Mouse (Mus musculus): ENCODE measurements around the gene Neurl1a. TPM values are rescaled to one million over a fixed set of nuclear protein-coding genes. Genes with fewer than 3 reads are reported as not detected.

The Neurl1a gene
- polyA plus RNA-seq, 1 experiment from 2014 or later = 1.3 TPM

GRCm38 (mm10) chr19:47259581-47259980 lies 81.0 kb downstream of the Neurl1a start:
- H3K9ac ChIP-seq (ENCODE audit: low read length) = no peak overlapping the region
- no peak overlapping the region for H3K27ac ChIP-seq (replicated peaks in 1 of 2; ENCODE audit: control insufficient read depth in 1 of 2, insufficient read depth in 1 of 2, low read depth in 2 of 2, low read length in 2 of 2)
- H3K9me3 ChIP-seq (ENCODE audit: control insufficient read depth, low read length) = no peaks in the 10 kb centered on the region
- WGBS = 7% methylated on average over 5 of the region's 5 CpGs
- no peaks in the 10 kb centered on the region for H3K4me1 ChIP-seq (ENCODE audit: control insufficient read depth in 2 of 2, insufficient read depth in 2 of 2, low read length in 2 of 2)
- ATAC-seq (ENCODE audit: insufficient number of reproducible peaks, insufficient read depth, low FRiP score, low read depth) = no peak
- peaks cover 24% of the 10 kb centered on the region for H3K36me3 ChIP-seq (ENCODE audit: control insufficient read depth, insufficient read depth, low read length)
- peaks cover under 1% of the 10 kb centered on the region for H3K27me3 ChIP-seq (ENCODE audit: control insufficient read depth, insufficient read depth, low read length)
- no peak overlapping the region for H3K4me3 ChIP-seq (ENCODE audit: control insufficient read depth in 1 of 2, insufficient read depth in 1 of 2, low read depth in 1 of 2, low read length in 2 of 2)
- no peak overlapping the region for H3K4me2 ChIP-seq (ENCODE audit: low read length)

DNA sequence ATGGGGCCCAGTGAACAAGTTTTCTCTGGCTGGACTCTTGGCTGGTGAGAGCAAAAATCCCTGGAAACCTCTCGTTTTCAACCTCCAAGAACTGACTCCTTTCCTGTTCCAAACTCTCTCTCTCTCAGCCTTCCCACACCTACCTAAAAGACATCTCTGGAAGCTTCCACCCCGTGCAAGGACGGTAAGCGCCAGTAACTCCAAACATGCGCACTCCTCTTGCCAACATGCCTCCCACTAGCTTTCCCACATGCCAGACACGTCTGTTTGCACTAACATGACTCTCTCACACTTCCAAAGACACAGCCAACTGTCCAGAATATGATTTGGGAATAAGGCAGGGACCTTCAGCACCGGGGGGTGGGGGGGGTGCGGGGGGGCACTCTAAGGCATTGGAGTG lies 82.6 kb downstream of the Neurl1a start:
- no peak overlapping the region for H3K4me3 ChIP-seq (ENCODE audit: control insufficient read depth in 1 of 2, insufficient read depth in 1 of 2, low read depth in 1 of 2, low read length in 2 of 2)
- no peak for ATAC-seq (ENCODE audit: insufficient number of reproducible peaks, insufficient read depth, low FRiP score, low read depth)
- no peaks in the 10 kb centered on the region for H3K4me1 ChIP-seq (ENCODE audit: control insufficient read depth in 2 of 2, insufficient read depth in 2 of 2, low read length in 2 of 2)
- no peak overlapping the region for H3K9ac ChIP-seq (ENCODE audit: low read length)
- 83% methylated on average over 8 of the region's 8 CpGs for WGBS
- no peaks in the 10 kb centered on the region; the same call in 1 of the 2 replicates for H3K27me3 ChIP-seq (ENCODE audit: control insufficient read depth, insufficient read depth, low read length)
- H3K27ac ChIP-seq (replicated peaks in 1 of 2; ENCODE audit: control insufficient read depth in 1 of 2, insufficient read depth in 1 of 2, low read depth in 2 of 2, low read length in 2 of 2) = no peak overlapping the region
- peaks cover 36% of the 10 kb centered on the region for H3K36me3 ChIP-seq (ENCODE audit: control insufficient read depth, insufficient read depth, low read length)
- no peaks in the 10 kb centered on the region for H3K9me3 ChIP-seq (ENCODE audit: control insufficient read depth, low read length)
- no peak overlapping the region for H3K4me2 ChIP-seq (ENCODE audit: low read length)

- H3K9me3 ChIP-seq (ENCODE audit: control insufficient read depth, low read length) = no peaks in the 10 kb centered on the region
- H3K4me2 ChIP-seq (ENCODE audit: low read length) = no peak overlapping the region
- H3K27me3 ChIP-seq (ENCODE audit: control insufficient read depth, insufficient read depth, low read length) = no peaks in the 10 kb centered on the region
- no peak overlapping the region for H3K9ac ChIP-seq (ENCODE audit: low read length)
- no peaks in the 10 kb centered on the region for H3K4me1 ChIP-seq (ENCODE audit: control insufficient read depth in 2 of 2, insufficient read depth in 2 of 2, low read length in 2 of 2)
- ATAC-seq (ENCODE audit: insufficient number of reproducible peaks, insufficient read depth, low FRiP score, low read depth) = no peak
- 90% methylated on average over 8 of the region's 8 CpGs for WGBS
- no peak overlapping the region for H3K4me3 ChIP-seq (ENCODE audit: control insufficient read depth in 1 of 2, insufficient read depth in 1 of 2, low read depth in 1 of 2, low read length in 2 of 2)
- peaks cover 60% of the 10 kb centered on the region for H3K36me3 ChIP-seq (ENCODE audit: control insufficient read depth, insufficient read depth, low read length)
- no peak overlapping the region for H3K27ac ChIP-seq (replicated peaks in 1 of 2; ENCODE audit: control insufficient read depth in 1 of 2, insufficient read depth in 1 of 2, low read depth in 2 of 2, low read length in 2 of 2)
Observed at GRCm38 (mm10) chr19:47263621-47264020, 85.0 kb downstream of the Neurl1a start.

DNA sequence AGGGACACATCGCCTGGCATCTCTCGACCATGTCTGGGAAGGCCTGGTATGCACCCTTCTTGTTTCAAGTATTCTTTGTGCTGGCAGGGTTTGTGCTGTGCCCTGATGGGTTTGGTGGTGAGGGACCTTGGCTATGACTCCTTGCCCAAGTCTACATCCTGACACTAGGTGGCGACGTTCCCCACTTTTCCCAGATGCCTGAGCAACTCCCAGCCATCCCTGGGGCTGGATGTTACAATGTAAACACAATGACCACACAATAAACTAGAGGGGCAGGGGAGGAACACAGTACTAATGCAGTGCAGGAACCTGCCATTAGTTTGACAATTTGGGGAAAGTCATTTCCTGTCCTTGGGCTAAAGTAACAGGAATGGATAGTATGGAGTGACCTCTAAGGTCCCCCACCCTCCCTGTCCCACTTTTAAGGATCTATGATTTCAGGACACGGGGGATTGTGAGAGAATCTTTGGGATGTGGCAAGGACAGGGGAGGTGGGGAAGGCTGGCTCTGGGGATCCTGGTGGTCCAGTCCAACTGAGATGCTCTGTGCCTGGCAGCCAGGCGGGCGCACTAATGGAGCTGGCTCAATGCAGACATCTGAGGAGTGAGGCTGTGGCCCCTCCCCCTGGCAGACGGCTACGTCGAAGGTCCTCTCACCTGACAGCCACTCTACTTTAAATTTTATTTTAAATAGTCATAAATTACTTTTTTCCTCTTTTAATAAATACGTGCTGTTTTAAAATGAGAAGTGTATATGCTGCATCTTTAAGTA lies 85.9 kb downstream of the Neurl1a start:
- no peak for ATAC-seq (ENCODE audit: insufficient number of reproducible peaks, insufficient read depth, low FRiP score, low read depth)
- 51% methylated on average over 11 of the region's 11 CpGs for WGBS
- no peak overlapping the region for H3K4me2 ChIP-seq (ENCODE audit: low read length)

DNA sequence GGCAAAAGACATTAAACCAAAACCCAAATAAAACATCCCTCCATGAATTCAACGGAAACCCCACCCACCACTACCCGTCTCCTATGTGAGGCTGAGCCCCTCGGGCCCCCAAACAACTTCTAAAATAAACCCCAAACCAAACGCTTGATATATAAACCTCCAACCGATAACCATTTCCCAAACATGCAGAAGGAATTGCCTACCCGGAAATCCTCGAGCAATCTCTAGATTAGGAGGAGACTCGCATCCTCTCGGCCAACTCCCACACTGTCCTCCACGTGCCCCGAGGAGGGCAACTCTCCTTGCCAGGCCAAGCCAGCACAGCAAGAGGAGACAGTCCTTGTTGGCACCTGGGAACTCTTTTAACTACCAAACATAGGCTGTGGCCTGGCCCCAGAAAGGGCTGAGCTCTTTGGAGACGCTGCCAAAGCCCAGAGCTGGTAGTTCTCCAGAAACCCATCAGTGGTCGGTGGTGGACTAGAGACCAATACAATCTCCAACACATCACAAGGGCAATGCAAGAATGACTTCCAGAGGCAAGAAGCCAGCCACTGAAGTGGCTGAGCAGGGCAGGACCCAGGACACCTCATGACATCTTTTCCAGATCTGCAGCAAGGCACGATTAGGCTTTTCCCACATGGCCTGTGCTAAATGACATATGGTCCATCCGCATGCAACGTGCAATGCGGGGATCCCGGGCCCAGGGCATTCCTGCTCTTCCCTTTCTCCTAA lies 87.6 kb downstream of the Neurl1a start:
- H3K9ac ChIP-seq (ENCODE audit: low read length) = no peak overlapping the region
- no peak for ATAC-seq (ENCODE audit: insufficient number of reproducible peaks, insufficient read depth, low FRiP score, low read depth)
- no peak overlapping the region for H3K27ac ChIP-seq (replicated peaks in 1 of 2; ENCODE audit: control insufficient read depth in 1 of 2, insufficient read depth in 1 of 2, low read depth in 2 of 2, low read length in 2 of 2)
- no peaks in the 10 kb centered on the region for H3K9me3 ChIP-seq (ENCODE audit: control insufficient read depth, low read length)
- no peak overlapping the region for H3K4me2 ChIP-seq (ENCODE audit: low read length)
- WGBS = 86% methylated on average over 18 of the region's 18 CpGs
- no peaks in the 10 kb centered on the region for H3K4me1 ChIP-seq (ENCODE audit: control insufficient read depth in 2 of 2, insufficient read depth in 2 of 2, low read length in 2 of 2)
- no peaks in the 10 kb centered on the region for H3K27me3 ChIP-seq (ENCODE audit: control insufficient read depth, insufficient read depth, low read length)
- H3K36me3 ChIP-seq (ENCODE audit: control insufficient read depth, insufficient read depth, low read length) = peaks cover 86% of the 10 kb centered on the region
- no peak overlapping the region for H3K4me3 ChIP-seq (ENCODE audit: control insufficient read depth in 1 of 2, insufficient read depth in 1 of 2, low read depth in 1 of 2, low read length in 2 of 2)

More for the DNA sequence above, 85.9 kb downstream of the Neurl1a start:
- no peaks in the 10 kb centered on the region for H3K4me1 ChIP-seq (ENCODE audit: control insufficient read depth in 2 of 2, insufficient read depth in 2 of 2, low read length in 2 of 2)
- H3K27me3 ChIP-seq (ENCODE audit: control insufficient read depth, insufficient read depth, low read length) = no peaks in the 10 kb centered on the region
- H3K27ac ChIP-seq (replicated peaks in 1 of 2; ENCODE audit: control insufficient read depth in 1 of 2, insufficient read depth in 1 of 2, low read depth in 2 of 2, low read length in 2 of 2) = no peak overlapping the region
- H3K4me3 ChIP-seq (ENCODE audit: control insufficient read depth in 1 of 2, insufficient read depth in 1 of 2, low read depth in 1 of 2, low read length in 2 of 2) = no peak overlapping the region
- no peak overlapping the region for H3K9ac ChIP-seq (ENCODE audit: low read length)
- no peaks in the 10 kb centered on the region for H3K9me3 ChIP-seq (ENCODE audit: control insufficient read depth, low read length)
- H3K36me3 ChIP-seq (ENCODE audit: control insufficient read depth, insufficient read depth, low read length) = peaks cover 69% of the 10 kb centered on the region

GRCm38 (mm10) chr19:47267066-47267465 lies 88.4 kb downstream of the Neurl1a start:
- 86% methylated on average over 21 of the region's 21 CpGs for WGBS
- Histone ChIP-seq H3K4me1 (ENCODE audit: control insufficient read depth in 2 of 2, insufficient read depth in 2 of 2, low read length in 2 of 2) (no peaks in the 10 kb centered on the region), H3K9ac (ENCODE audit: low read length) (no peak overlapping the region), H3K9me3 (ENCODE audit: control insufficient read depth, low read length) (no peaks in the 10 kb centered on the region), H3K36me3 (ENCODE audit: control insufficient read depth, insufficient read depth, low read length) (peaks cover 88% of the 10 kb centered on the region), H3K27ac (replicated peaks in 1 of 2; ENCODE audit: control insufficient read depth in 1 of 2, insufficient read depth in 1 of 2, low read depth in 2 of 2, low read length in 2 of 2) (no peak overlapping the region), H3K4me3 (ENCODE audit: control insufficient read depth in 1 of 2, insufficient read depth in 1 of 2, low read depth in 1 of 2, low read length in 2 of 2) (no peak overlapping the region), H3K27me3 (ENCODE audit: control insufficient read depth, insufficient read depth, low read length) (no peaks in the 10 kb centered on the region), H3K4me2 (ENCODE audit: low read length) (no peak overlapping the region)
- ATAC-seq (ENCODE audit: insufficient number of reproducible peaks, insufficient read depth, low FRiP score, low read depth) = no peak

- Histone ChIP-seq H3K4me1 (ENCODE audit: control insufficient read depth in 2 of 2, insufficient read depth in 2 of 2, low read length in 2 of 2) (no peaks in the 10 kb centered on the region), H3K36me3 (ENCODE audit: control insufficient read depth, insufficient read depth, low read length) (peaks cover 97% of the 10 kb centered on the region), H3K27ac (replicated peaks in 1 of 2; ENCODE audit: control insufficient read depth in 1 of 2, insufficient read depth in 1 of 2, low read depth in 2 of 2, low read length in 2 of 2) (no peak overlapping the region), H3K4me3 (ENCODE audit: control insufficient read depth in 1 of 2, insufficient read depth in 1 of 2, low read depth in 1 of 2, low read length in 2 of 2) (no peak overlapping the region), H3K9ac (ENCODE audit: low read length) (no peak overlapping the region), H3K9me3 (ENCODE audit: control insufficient read depth, low read length) (no peaks in the 10 kb centered on the region), H3K27me3 (ENCODE audit: control insufficient read depth, insufficient read depth, low read length) (no peaks in the 10 kb centered on the region), H3K4me2 (ENCODE audit: low read length) (no peak overlapping the region)
- WGBS = 65% methylated on average over 8 of the region's 8 CpGs
- ATAC-seq (ENCODE audit: insufficient number of reproducible peaks, insufficient read depth, low FRiP score, low read depth) = no peak
Observed at GRCm38 (mm10) chr19:47269729-47270128, 91.1 kb downstream of the Neurl1a start.
